Comparison of ENCODE assay signal across 27 mouse cellular contexts in genomic region chr9:118101802-118102201, GRCm38 (mm10). TPM values are rescaled to one million over a fixed set of nuclear protein-coding genes. Genes with fewer than 3 reads are reported as not detected.
A peak's percentile ranks its signal among the peaks of the same experiment; 100 is the strongest.
DNase-seq lines count a peak whose midpoint lies in the region; ATAC-seq and TF ChIP-seq lines count a peak whose summit lies in the region.
"Had no signal": no experiment of that assay in that cellular context is flagged by ENCODE, and none has a peak within 500 bp of the region (broad histone marks: within the 10 kb centered on the region; RNA-seq: fewer than 3 reads in every experiment).

No protein-coding gene starts in this region.

- H3K4me3 ChIP-seq in thymus, adult 2 months (ENCODE audit: control insufficient read depth, insufficient read depth, low read length), result no peak overlapping the region
- H3K4me3 ChIP-seq: embryonic facial prominence, embryonic 13.5 days; erythroblast, embryonic 14.5 days; forebrain, embryonic 12.5 days; hindbrain, embryonic 15.5 days; layer of hippocampus, adult 2 months; midbrain, embryonic 12.5 days; stomach, embryonic 15.5 days had no signal

- TF ChIP-seq CTCF in thymus, adult 2 months (IDR thresholded peaks at IDR 0.05; ENCODE audit: borderline replicate concordance, control insufficient read depth, extremely low read depth, insufficient read depth, low read length, poor library complexity), result no peak

- peak; percentile 57 for DNase-seq in heart, adult 11 months
- DNase-seq in heart, postnatal 36 days, result no peak
- DNase-seq in ES-CJ7 (ENCODE audit: low read depth, low spot score), result peak; percentile 24
- DNase-seq in natural killer cell, adult 2 months (ENCODE audit: low spot score in 2 of 2), result peak; percentile 24 to 37
- no peak for DNase-seq in thymus, adult 2 months
- no peak for DNase-seq in right cerebral cortex, postnatal 36 days (ENCODE audit: low spot score in 2 of 2)
- DNase-seq: adrenal gland, adult 2 months; cerebellum, adult 18-20 months; cerebellum, postnatal 25 days; embryo, embryonic 11 days; kidney, adult 9 months; kidney, postnatal 14 days; layer of hippocampus, postnatal 36 days; lung, postnatal 10 days; right cerebral cortex, postnatal 25 days; thymus, adult 18-20 months; thymus, postnatal 4 days had no signal

- H3K36me3 ChIP-seq in thymus, adult 2 months (ENCODE audit: control insufficient read depth, insufficient read depth, low read length), result no peaks in the 10 kb centered on the region
- H3K36me3 ChIP-seq: embryonic facial prominence, embryonic 13.5 days; forebrain, embryonic 12.5 days; hindbrain, embryonic 15.5 days; midbrain, embryonic 12.5 days; stomach, embryonic 15.5 days had no signal

- WGBS in thymus, adult 2 months, result 98% methylated on average over 2 of the region's 2 CpGs

- no peak overlapping the region for H3K27ac ChIP-seq in thymus, adult 2 months (ENCODE audit: control insufficient read depth, insufficient read depth, low read length)
- H3K27ac ChIP-seq: embryonic facial prominence, embryonic 13.5 days; forebrain, embryonic 12.5 days; hindbrain, embryonic 15.5 days; layer of hippocampus, adult 2 months; midbrain, embryonic 12.5 days; stomach, embryonic 15.5 days had no signal

- no peaks in the 10 kb centered on the region for H3K4me1 ChIP-seq in thymus, adult 2 months (replicated peaks; ENCODE audit: control insufficient read depth, insufficient read depth, low read length)
- H3K4me1 ChIP-seq: hindbrain, embryonic 15.5 days; stomach, embryonic 15.5 days had no signal

- TF ChIP-seq POLR2A in thymus, adult 2 months (IDR thresholded peaks at IDR 0.05; ENCODE audit: control insufficient read depth, extremely low read depth, insufficient read depth, low read length, poor library complexity), result no peak

- peak; percentile 31 for ATAC-seq in activated CD4-positive, CD25-positive, alpha-beta regulatory T cell, adult 4 months
- ATAC-seq in inflammation-experienced regulatory T-cells, adult 6 months, result no peak
- ATAC-seq: intestine, embryonic 16.5 days had no signal

- H3K27me3 ChIP-seq in thymus, adult 2 months (ENCODE audit: control insufficient read depth, insufficient read depth, low read length), result no peaks in the 10 kb centered on the region
- H3K27me3 ChIP-seq: embryonic facial prominence, embryonic 13.5 days; hindbrain, embryonic 15.5 days; midbrain, embryonic 12.5 days; stomach, embryonic 15.5 days had no signal

- intact Hi-C loops in heart, postnatal 36 days (cut with DNase I), result no loop called here

RNA-seq across cellular contexts. Expression of gene Cmc1, which starts 48.2 kb away (rescaled TPM):
- 10 to 100 TPM; 27.3 to 27.9 TPM for total RNA-seq in heart, postnatal 36 days (2021)
- 100 to 1,000 TPM; 100 to 116 TPM for polyA plus RNA-seq in activated CD4-positive, CD25-positive, alpha-beta regulatory T cell, adult 4 months (2017; shearing (Covaris generic))
- 1.6 and 1.9 TPM in 2 replicates for polyA plus RNA-seq in thymus, adult 2 months (2012; rRNA removed)
- polyA plus RNA-seq in inflammation-experienced regulatory T-cells, adult 6 months (2017; shearing (Covaris generic)), result 100 to 1,000 TPM in 2 of 3 experiments, 10 to 100 TPM in 1; 93.2 to 110 (median 107) TPM

Comparison
In these comparisons a context has a peak if more than half of its experiments do, and no peak if none do; other contexts are left out.
1. DNase-seq: peak in heart, adult 11 months (single experiment), ES-CJ7 (single experiment) and natural killer cell, adult 2 months (2 of 2); none in heart, postnatal 36 days (0 of 2), thymus, adult 2 months (single experiment) and right cerebral cortex, postnatal 36 days (0 of 2).
2. RNA of gene Cmc1, which starts 48.2 kb away (polyA plus RNA-seq): 100 to 116 TPM in activated CD4-positive, CD25-positive, alpha-beta regulatory T cell, adult 4 months and 93.2 to 110 TPM in inflammation-experienced regulatory T-cells, adult 6 months; 1.6 to 1.9 TPM in thymus, adult 2 months; every median in the first group is over 10 times any median in the second.